Mouse (Mus musculus) cerebellum, adult 2 months (tissue): ENCODE results near the gene Spin4. TPM values are rescaled to one million over a fixed set of nuclear protein-coding genes. Genes with fewer than 3 reads are reported as not detected.

Experiments used
- DNase-seq, 2 experiments: peaks; one replicate each; pipeline ENCODE4 v3.0.0; 2021
- H3K27ac ChIP-seq: fragments of 200-500 bp; 2 replicates; pipeline ENCODE4 v1.5.1; 2012; ENCODE audit warnings: low read length, control low read depth, inconsistent platforms; ENCODE audit not compliant: insufficient read depth
- H3K27me3 ChIP-seq: fragments of 200-500 bp; 2 replicates; pipeline ENCODE4 v1.6.1; 2012; ENCODE audit warnings: inconsistent platforms, mild to moderate bottlenecking, low read length, moderate library complexity; ENCODE audit not compliant: control insufficient read depth, insufficient read depth
- H3K4me1 ChIP-seq: fragments of 200-500 bp; 2 replicates; pipeline ENCODE4 v1.6.1; 2011; ENCODE audit warnings: low read length; ENCODE audit not compliant: control insufficient read depth, insufficient read depth
- H3K4me3 ChIP-seq: fragments of 200-500 bp; replicated peaks from 2 replicates; pipeline ENCODE3; 2011; ENCODE audit warnings: mild to moderate bottlenecking, low read depth, low read length, control low read depth; ENCODE audit not compliant: insufficient read depth
- CTCF ChIP-seq: fragments of 200-500 bp; IDR thresholded peaks from 2 replicates; pipeline ENCODE4 v1.5.1; 2011; ENCODE audit warnings: low read depth, mild to moderate bottlenecking, control low read depth, low read length, moderate library complexity, borderline replicate concordance; ENCODE audit not compliant: insufficient read depth
- POLR2A ChIP-seq: fragments of 200-500 bp; IDR thresholded peaks from 2 replicates; pipeline ENCODE4 v1.6.1; 2011; ENCODE audit warnings: low read length, control low read depth, borderline replicate concordance; ENCODE audit not compliant: insufficient read depth
- WGBS: fragments of 180-500 bp; shearing (Covaris S2); methylation state at CpG from one replicate; pipeline ENCODE4 v1.1.7; 2018; 5-methylcytosine and 5-hydroxymethylcytosine counted together
- polyA plus RNA-seq: library from polyadenylated mRNA; depleted of rRNA; stranded (reverse); fragments of >200 nt; gene quantifications from 2 replicates; pipeline ENCODE4 v1.2.3, GENCODE M21; 2012; rRNA removed

Spin4 gene
- polyA plus RNA-seq: 0.80 and 0.92 TPM in 2 replicates

DNA sequence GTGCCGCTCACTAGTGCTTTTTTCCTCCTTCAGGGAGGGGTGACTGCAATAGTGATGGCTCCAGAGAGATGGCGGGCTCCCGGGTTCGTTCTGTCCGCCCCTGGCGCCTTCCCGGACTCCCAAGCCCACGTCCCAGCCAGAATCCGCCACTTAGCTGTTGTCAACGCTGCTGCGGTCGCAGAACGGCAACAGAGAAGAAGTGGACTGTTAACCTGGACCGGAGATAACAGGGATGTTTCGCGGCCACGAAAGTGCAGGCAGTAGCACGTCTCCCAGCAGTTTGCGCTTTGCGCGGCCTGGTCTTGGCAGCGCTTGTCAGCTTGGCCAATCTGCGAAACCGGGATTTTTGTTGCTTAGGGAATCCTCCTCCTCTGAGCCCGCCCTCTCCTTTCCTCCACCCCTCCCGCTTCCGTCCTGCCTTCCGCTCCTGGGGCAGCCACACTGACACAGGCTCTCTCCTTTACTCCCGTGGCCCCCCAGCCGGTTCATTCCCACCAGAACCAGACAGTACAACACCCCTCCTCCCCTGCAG, at the start of gene Spin4:
TSS of gene Spin4 (minus strand) at position 322 of the 532 bp plus-strand sequence.
- peak; percentile 83 for DNase-seq
- no peaks in the 10 kb centered on the region for H3K4me1 ChIP-seq
- peak; percentile 61; the same call in 1 of the 2 replicates for TF ChIP-seq POLR2A
- no peak for TF ChIP-seq CTCF
- no peaks in the 10 kb centered on the region for H3K27me3 ChIP-seq
- H3K4me3 ChIP-seq: peak within 1 kb of the TSS; percentile 72
- 7% methylated on average over 30 of the region's 30 CpGs for WGBS
- H3K27ac ChIP-seq: peak within 1 kb of the TSS; percentile 62

GRCm38 (mm10) chrX:95027907-95028306, 1.4 kb upstream of the Spin4 start:
- 84% methylated on average over 5 of the region's 5 CpGs for WGBS
- H3K4me1 ChIP-seq: no peaks in the 10 kb centered on the region
- DNase-seq: no peak
- no peak overlapping the region for H3K4me3 ChIP-seq
- no peaks in the 10 kb centered on the region for H3K27me3 ChIP-seq
- no peak overlapping the region for H3K27ac ChIP-seq
- TF ChIP-seq POLR2A (no peak), CTCF (no peak)

DNA sequence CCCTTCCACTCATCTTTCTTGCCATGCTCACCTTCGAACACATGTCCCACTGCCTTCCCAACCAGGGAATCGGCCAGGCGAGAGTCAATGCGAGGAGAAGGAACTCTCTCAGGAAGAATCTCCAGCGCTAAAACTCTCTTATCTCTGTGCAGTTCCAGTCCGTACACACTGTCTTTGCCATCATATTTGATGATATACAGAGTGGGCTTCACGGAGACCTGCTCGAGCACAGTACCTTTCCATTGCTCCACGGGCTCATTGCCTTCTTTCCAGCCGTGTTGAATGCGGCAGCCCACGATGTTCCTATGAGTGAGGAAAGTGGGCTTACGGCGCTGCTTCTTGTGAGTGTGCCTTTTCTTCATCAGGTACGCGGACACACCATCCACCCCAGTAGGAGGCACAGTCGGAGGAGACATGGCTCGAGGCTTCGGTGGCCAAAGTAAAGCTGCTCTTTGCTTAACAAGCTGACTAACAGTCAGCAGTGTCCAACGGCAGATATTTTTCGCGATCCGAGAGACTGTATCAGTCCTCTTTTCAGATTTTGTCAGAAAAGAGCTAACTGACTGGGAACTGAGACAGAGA, 612 bp downstream of the Spin4 start:
- Histone ChIP-seq H3K27ac (peak overlapping the region; percentile 62; the same call in 1 of the 2 replicates), H3K4me1 (no peaks in the 10 kb centered on the region), H3K27me3 (no peaks in the 10 kb centered on the region), H3K4me3 (peak overlapping the region; percentile 72)
- DNase-seq: no peak
- TF ChIP-seq POLR2A: no peak
- no peak for TF ChIP-seq CTCF
- WGBS: 6% methylated on average over 23 of the region's 23 CpGs

GRCm38 (mm10) chrX:95012033-95012432, 14.4 kb downstream of the Spin4 start:
- no peak overlapping the region for H3K27ac ChIP-seq
- no peak overlapping the region for H3K4me3 ChIP-seq
- WGBS: 13% methylated on average over 4 of the region's 4 CpGs
- peak in 1 of 2 experiments; percentile 12 for DNase-seq
- no peaks in the 10 kb centered on the region for H3K4me1 ChIP-seq
- TF ChIP-seq CTCF (0 out of 2 replicates have a peak, but pooled peaks have one; percentile 4), POLR2A (no peak)
- H3K27me3 ChIP-seq: no peaks in the 10 kb centered on the region

DNA sequence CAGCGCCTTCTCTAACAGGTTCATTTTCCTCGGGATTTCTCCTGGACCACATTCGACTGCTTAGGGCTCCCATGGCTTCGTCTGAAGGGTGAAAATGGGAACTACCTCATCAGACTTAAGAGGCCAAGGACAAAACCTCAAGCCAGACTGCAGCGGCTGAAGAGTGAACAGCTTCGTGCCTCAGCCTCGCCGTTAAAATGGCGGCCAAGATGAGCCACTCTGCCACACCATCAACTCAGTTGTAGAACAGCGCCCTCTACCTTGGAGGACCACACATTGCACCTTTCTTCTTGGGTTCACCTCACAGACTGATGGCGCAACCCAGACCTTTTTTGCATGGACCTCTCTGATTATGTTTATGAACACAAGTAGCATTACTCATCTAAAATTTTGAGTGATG, 27.6 kb downstream of the Spin4 start:
- H3K27ac ChIP-seq: no peak overlapping the region
- WGBS: 95% methylated on average over 11 of the region's 11 CpGs
- TF ChIP-seq POLR2A: no peak
- TF ChIP-seq CTCF: no peak
- no peak for DNase-seq
- H3K4me3 ChIP-seq: no peak overlapping the region
- H3K4me1 ChIP-seq: no peaks in the 10 kb centered on the region
- H3K27me3 ChIP-seq: no peaks in the 10 kb centered on the region

GRCm38 (mm10) chrX:94994113-94994512, 32.4 kb downstream of the Spin4 start:
- H3K4me1 ChIP-seq: no peaks in the 10 kb centered on the region
- H3K27ac ChIP-seq: no peak overlapping the region
- 34% methylated on average over 3 of the region's 3 CpGs for WGBS
- no peaks in the 10 kb centered on the region for H3K27me3 ChIP-seq
- DNase-seq: no peak
- TF ChIP-seq CTCF (no peak), POLR2A (no peak)
- H3K4me3 ChIP-seq: no peak overlapping the region

- Histone ChIP-seq H3K27ac (no peak overlapping the region), H3K27me3 (no peaks in the 10 kb centered on the region), H3K4me3 (no peak overlapping the region), H3K4me1 (no peaks in the 10 kb centered on the region)
- DNase-seq: no peak
- TF ChIP-seq CTCF (no peak), POLR2A (no peak)
- 86% methylated on average over 2 of the region's 2 CpGs for WGBS
Observed at GRCm38 (mm10) chrX:94990903-94991302, 35.6 kb downstream of the Spin4 start.

DNA sequence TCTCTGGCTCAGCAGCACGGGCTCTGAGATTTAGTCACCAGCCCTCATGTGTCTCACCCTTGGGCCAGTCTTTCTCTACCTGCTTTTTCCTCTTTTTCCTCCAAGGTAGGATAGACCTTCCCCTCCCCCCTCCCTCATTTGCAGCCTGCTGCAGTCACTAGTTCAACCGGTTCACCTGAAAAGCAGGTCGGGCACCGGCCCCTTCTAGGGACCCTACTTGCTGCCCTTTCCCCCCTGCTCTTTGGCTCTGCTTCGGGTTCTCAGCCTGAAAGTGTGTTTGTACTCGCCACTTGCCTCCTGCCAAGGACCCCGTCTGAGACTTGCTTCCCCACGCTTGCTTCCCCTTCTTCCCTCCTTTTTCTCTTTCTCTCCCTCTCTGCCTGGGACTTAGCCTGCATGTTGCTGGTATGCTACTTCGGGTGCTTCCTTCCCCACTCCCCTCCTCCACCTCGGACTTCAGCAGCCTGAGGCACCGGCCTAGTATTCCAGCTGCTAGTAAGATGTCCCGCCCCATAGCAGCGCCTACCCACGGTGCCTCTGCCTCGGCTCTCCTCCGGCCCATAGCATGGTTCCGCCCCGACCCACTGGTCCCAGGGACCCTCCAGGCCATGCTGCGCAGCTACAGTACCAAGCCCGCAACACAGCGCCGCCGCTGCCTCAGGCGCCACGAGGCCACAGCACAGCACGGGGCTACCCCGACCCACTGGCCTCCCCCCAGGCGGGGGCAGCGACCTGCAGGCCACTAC, 36.2 kb downstream of the Spin4 start:
- no peak overlapping the region for H3K27ac ChIP-seq
- TF ChIP-seq CTCF: no peak
- TF ChIP-seq POLR2A: no peak
- WGBS: 12% methylated on average over 29 of the region's 29 CpGs
- no peaks in the 10 kb centered on the region for H3K4me1 ChIP-seq
- no peaks in the 10 kb centered on the region for H3K27me3 ChIP-seq
- DNase-seq: peak; percentile 5 to 11
- peak overlapping the region; percentile 46 for H3K4me3 ChIP-seq

Other genes starting within 250 kb of the Spin4 start
- 106 and 114 TPM in 2 replicates for gene Arhgef9, start 170.2 kb upstream of the Spin4 start, polyA plus RNA-seq